Mouse (Mus musculus) inflammation-experienced regulatory T-cells (primary cell): ENCODE data around the gene Chkb. TPM values are rescaled to one million over a fixed set of nuclear protein-coding genes. Genes with fewer than 3 reads are reported as not detected.

Source experiments
- polyA plus RNA-seq, 2 experiments: library from polyadenylated mRNA; unstranded; fragments of 100-300 nt; shearing (Covaris generic); gene quantifications; one replicate each; pipeline ENCODE4 v1.2.1; 2017

Chkb gene
- 100 to 1,000 TPM; 103 to 119 TPM for polyA plus RNA-seq

GRCm38 (mm10) chr15:89429352-89430221 is at the start of gene Chkb, which contains the start of the genes C730034F03Rik and Gm44502:
TSS of gene Chkb (minus strand) at chr15:89429908.
TSS of gene C730034F03Rik (plus strand) at chr15:89429589.
TSS of gene Gm44502 (minus strand) at chr15:89429696.

GRCm38 (mm10) chr15:89477091-89477491 is 47.4 kb upstream of the Chkb start, which contains the start of gene Arsa:
TSS of gene Arsa (minus strand) at chr15:89477425.

GRCm38 (mm10) chr15:89453865-89454478 is 24.3 kb upstream of the Chkb start, which contains the start of gene Mapk8ip2:
TSS of gene Mapk8ip2 (plus strand) at chr15:89453913.

GRCm38 (mm10) chr15:89425711-89426121 is 4.0 kb downstream of the Chkb start, which contains the start of gene Cpt1b:
TSS of gene Cpt1b (minus strand) at chr15:89425863.

GRCm38 (mm10) chr15:89410118-89410517 is 19.6 kb downstream of the Chkb start, which contains the start of gene Syce3:
TSS of gene Syce3 (minus strand) at chr15:89410503.

GRCm38 (mm10) chr15:89384617-89385016 is 45.1 kb downstream of the Chkb start, which contains the start of gene Klhdc7b:
TSS of gene Klhdc7b (plus strand) at chr15:89384917.

GRCm38 (mm10) chr15:89378831-89379401 is 50.8 kb downstream of the Chkb start, which contains the start of gene Odf3b:
TSS of gene Odf3b (minus strand) at chr15:89379282.

GRCm38 (mm10) chr15:89376957-89377356 is 52.8 kb downstream of the Chkb start, which contains the start of gene Tymp:
TSS of gene Tymp (minus strand) at chr15:89377039.

Other genes starting within 250 kb of the Chkb start
- 1 to 10 TPM; 2.3 to 6.2 TPM for gene Plxnb2, start 249.1 kb downstream of the Chkb start, polyA plus RNA-seq
- 10 to 100 TPM; 36.9 to 42.4 TPM for gene Dennd6b, start 233.4 kb downstream of the Chkb start, polyA plus RNA-seq
- 10 to 100 TPM; 19.8 to 22.8 TPM for gene Ppp6r2, start 218.4 kb downstream of the Chkb start, polyA plus RNA-seq
- 100 to 1,000 TPM; 183 to 186 TPM for gene Sbf1, start 114.6 kb downstream of the Chkb start, polyA plus RNA-seq
- not detected for gene Adm2, start 107.2 kb downstream of the Chkb start, polyA plus RNA-seq
- not detected for gene Miox, start 95.5 kb downstream of the Chkb start, polyA plus RNA-seq
- gene Lmf2, start 74.2 kb downstream of the Chkb start, polyA plus RNA-seq, result 10 to 100 TPM; 57.0 to 69.5 TPM
- gene Ncaph2, start 74.2 kb downstream of the Chkb start, polyA plus RNA-seq, result 100 to 1,000 TPM; 139 to 146 TPM
- 10 to 100 TPM in 1 of 2 experiments, 1 to 10 TPM in 1; 7.7 to 19.2 TPM for gene Sco2, start 56.1 kb downstream of the Chkb start, polyA plus RNA-seq
- 1 to 10 TPM; 1.5 to 1.8 TPM for gene Tymp, start 52.9 kb downstream of the Chkb start, polyA plus RNA-seq
- 1 to 10 TPM in 1 of 2 experiments, under 1 TPM in 1; 0.71 to 1.4 TPM for gene Odf3b, start 50.6 kb downstream of the Chkb start, polyA plus RNA-seq
- gene Klhdc7b, start 45.0 kb downstream of the Chkb start, polyA plus RNA-seq, result under 1 TPM; 0.13 to 0.83 TPM
- gene Syce3, start 19.4 kb downstream of the Chkb start, polyA plus RNA-seq, result under 1 TPM in 1 of 2 experiments, not detected in 1; 0.62 TPM
- 1 to 10 TPM in 1 of 2 experiments, under 1 TPM in 1; 0.64 to 1.6 TPM for gene Cpt1b, start 4.0 kb downstream of the Chkb start, polyA plus RNA-seq
- gene C730034F03Rik, start 319 bp downstream of the Chkb start, polyA plus RNA-seq, result 1 to 10 TPM; 3.3 to 6.9 TPM
- not detected for gene Gm44502, start 212 bp downstream of the Chkb start, polyA plus RNA-seq
- gene Mapk8ip2, start 24.0 kb upstream of the Chkb start, polyA plus RNA-seq, result under 1 TPM; 0.27 to 0.86 TPM
- gene Arsa, start 47.5 kb upstream of the Chkb start, polyA plus RNA-seq, result 10 to 100 TPM; 19.2 to 22.1 TPM
- under 1 TPM; 0.06 to 0.13 TPM for gene Shank3, start 69.7 kb upstream of the Chkb start, polyA plus RNA-seq
- not detected for gene Acr, start 138.4 kb upstream of the Chkb start, polyA plus RNA-seq
- 1 to 10 TPM; 1.1 to 2.5 TPM for gene Rabl2, start 162.0 kb upstream of the Chkb start, polyA plus RNA-seq